Mouse (Mus musculus): ENCODE measurements around the gene Psma6.

The Psma6 gene

DNA sequence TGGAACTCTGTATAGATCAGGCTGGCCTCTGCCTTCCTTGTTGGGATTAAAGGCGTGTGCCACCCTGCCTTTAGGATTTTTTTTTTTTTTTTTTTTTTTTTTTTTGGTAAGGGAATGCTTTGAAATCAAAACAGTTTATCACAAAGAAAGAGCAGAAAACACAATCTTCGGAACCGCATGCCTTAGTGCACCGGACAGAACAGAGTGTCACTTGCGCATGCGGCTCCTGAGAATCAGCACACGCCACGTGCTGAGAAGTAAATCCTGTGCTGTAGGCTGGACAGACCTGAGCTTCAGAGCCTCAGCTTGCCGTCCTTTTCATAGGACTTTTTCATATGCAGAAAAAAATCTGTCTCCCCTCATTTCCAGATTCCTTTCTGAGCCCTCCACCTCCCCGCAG is 54.0 kb downstream of the Psma6 start:
- in situ Hi-C loops (cut with MboI) = no loop called here

GRCm38 (mm10) chr12:55438611-55439137 is 54.7 kb downstream of the Psma6 start:
- in situ Hi-C loops (cut with MboI) = no loop called here

GRCm38 (mm10) chr12:55440416-55440815 is 56.4 kb downstream of the Psma6 start:
- in situ Hi-C loops (cut with MboI) = no loop called here

DNA sequence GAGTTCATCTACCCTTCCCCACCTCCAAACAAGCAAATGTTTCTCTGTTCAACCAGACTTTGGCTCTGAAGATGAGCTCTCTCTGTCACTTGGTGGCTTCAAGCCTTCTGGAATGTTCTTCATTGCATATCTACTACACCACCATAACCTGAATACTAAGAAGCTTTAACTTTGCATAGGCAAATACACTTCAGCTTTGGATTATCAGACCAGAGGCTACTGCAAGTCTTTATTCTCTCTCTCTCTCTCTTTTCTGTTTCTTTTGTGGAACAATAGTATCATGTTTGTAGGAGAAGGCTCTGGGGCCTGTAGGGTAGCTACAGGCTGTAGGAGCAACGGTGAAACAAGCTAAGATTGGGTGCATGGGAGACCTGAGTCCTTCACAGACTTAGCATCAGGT is 58.2 kb downstream of the Psma6 start:
- in situ Hi-C loops (cut with MboI) = no loop called here

DNA sequence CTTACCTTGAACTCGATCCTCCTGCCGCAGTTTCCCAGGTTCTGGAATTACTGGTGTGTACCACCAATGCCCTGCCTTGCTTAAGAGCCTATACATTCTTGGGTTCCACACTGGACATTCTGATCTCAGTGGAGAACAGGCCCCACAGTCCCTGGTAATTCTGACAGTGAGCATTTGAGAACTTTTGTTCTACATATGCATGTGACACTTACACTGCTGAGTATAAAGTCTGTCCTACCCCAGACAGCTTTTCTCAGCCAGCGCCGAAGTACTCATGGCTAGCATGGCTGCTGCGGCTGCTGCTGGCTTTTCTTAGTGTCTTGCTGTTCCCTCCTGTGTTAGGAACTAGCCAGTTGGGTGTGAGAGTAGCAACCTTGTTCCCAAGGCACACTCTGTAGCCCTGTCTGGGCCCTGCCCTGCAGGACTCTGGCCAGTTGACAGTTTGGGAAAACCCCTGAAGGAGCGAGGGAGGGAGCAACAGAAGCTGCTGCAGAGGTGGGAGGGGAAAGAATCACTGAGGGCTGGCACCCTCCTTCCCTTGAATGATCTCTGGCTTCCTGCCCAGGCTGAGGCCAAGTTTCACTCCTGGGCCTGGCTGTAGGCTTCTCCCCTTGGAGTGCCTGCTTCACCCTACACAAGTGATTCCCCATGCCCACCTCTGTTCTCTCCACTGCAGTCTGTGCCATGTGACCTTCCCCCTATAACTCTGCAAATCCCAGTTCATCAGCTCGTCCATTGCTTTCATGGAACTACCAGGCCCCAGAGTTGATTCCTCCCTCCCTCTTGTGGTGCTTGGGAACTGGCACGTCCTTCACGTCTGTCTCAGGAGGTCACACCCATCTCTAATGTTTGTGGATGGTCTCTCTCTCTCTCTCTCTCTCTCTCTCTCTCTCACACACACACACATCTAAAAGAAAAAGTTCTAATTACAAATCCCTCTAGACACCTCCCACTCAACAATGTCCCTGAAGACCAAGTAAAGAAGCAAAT is 59.1 kb downstream of the Psma6 start:
- in situ Hi-C loops (cut with MboI) = no loop called here

GRCm38 (mm10) chr12:55444031-55444451 is 60.0 kb downstream of the Psma6 start:
- in situ Hi-C loops (cut with MboI) = no loop called here

GRCm38 (mm10) chr12:55445583-55445982 is 61.6 kb downstream of the Psma6 start:
- in situ Hi-C loops (cut with MboI) = no loop called here

- in situ Hi-C loops (cut with MboI) = no loop called here
Measured at GRCm38 (mm10) chr12:55446366-55446745, 62.3 kb downstream of the Psma6 start.

GRCm38 (mm10) chr12:55446746-55447395 is 62.8 kb downstream of the Psma6 start:
- in situ Hi-C loops (cut with MboI) = no loop called here

DNA sequence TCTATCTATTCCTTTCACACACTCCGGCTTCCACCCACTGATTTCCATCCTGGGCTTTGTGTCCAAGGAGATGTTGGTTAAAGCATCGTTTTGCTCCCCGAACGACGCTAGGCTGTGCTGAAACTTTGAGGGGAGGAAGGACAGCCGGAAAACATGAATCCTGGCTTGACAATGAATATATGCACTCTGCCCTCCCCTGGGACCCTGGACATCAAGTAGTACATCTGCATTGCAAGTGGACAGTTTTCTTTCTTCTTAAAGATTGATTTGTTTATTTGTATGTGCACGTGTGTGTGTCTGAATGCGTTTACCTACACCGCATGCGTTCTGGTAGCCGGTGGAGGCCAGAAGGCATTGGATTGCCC is 63.4 kb downstream of the Psma6 start:
- in situ Hi-C loops (cut with MboI) = no loop called here

DNA sequence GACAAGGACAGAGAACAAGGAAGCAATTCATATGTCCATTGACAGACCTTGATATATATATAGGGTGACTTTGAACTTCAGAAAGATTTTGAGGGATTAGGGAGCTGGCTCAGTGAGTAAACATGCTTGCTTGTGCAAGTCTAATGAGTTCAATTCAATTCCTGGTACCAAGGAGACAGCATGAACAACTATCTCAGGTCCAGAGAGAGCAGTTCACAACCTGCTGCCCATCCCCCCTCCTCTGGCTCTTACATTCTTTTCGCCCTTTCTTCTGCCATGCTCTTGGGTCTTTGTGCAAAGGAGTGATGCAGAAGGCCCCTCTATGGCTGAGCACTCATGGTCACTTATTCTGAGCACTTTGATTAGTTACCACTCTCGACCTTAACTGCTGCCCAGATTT is 64.4 kb downstream of the Psma6 start:
- in situ Hi-C loops (cut with MboI) = no loop called here

DNA sequence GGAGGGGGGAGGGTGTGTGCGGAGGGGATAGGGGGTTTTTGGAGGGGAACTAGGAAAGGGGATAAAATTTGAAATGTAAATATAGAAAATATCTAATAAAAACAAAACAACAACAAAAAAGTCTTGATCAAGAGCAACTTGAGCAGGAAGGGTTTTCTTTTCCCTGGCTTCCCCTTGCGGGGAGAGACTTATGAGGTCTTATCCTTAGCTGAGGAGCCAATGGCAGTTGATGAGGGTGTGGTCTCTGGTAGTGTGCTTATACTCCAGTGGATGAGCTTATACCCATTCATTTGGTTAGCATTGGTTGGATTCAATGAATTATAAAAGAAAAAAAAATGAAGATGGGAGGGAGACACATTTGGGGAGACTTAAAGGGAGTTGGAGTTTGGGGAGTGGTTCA is 65.0 kb downstream of the Psma6 start:
- in situ Hi-C loops (cut with MboI) = no loop called here

DNA sequence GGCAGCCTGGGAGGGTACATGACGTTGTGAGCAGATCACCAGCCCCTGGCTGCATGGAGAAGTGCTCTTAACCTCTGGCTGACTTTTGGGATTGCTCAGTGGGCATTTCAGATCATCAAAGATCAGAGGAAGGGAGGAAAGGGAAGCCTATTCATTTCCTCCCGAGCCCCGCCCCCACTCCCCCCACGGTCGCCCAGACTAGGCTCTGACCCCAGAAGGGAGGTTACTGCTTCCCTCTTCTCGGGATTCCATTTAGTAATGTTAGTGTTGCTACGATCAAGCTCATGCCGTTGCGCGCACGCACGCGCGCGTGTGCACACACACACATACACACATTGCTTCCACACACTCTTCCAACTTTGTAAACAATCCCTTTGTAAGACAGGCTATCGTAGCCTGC is 66.4 kb downstream of the Psma6 start:
- in situ Hi-C loops (cut with MboI) = no loop called here

DNA sequence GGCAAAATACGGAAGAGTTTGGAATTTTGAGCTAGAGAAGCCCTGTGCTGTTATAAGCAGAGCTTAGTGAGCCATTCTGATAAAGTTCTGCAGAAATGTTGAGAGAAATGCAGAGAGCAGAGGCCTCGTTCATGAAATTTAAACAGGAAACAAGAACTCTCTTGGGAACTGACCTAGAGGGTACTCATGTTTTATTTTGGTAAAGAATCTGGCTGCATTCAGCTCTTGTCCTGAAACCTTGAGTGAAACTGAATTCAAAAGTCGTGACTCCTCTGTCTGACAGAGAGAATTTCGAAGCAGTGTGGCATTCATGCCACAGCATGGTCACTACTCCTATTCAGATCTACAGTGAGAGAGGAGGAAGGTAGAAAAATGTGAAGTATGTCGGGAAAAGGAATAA is 68.8 kb downstream of the Psma6 start:
- in situ Hi-C loops (cut with MboI) = no loop called here

DNA sequence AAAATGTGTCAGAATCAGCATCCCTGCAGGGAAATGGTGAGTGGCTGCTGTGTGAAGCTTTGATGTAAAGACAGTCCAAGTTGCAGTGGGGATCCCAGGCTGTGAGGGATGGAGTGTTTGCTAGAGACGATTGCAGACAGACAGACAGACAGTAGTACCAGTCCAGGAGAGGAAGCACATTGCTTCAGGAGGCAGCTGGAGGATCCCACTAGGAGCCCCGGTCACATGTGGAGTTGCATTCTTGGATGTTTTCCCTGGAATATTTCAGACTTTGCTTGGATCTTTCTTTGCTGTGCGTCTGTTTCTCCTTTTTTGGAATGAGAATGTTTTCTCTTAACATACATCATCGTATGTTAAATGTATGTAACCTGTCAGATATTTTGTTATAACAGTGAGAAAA is 69.9 kb downstream of the Psma6 start:
- in situ Hi-C loops (cut with MboI) = no loop called here

- in situ Hi-C loops (cut with MboI) = no loop called here
Measured at GRCm38 (mm10) chr12:55455206-55455605, 71.2 kb downstream of the Psma6 start.

DNA sequence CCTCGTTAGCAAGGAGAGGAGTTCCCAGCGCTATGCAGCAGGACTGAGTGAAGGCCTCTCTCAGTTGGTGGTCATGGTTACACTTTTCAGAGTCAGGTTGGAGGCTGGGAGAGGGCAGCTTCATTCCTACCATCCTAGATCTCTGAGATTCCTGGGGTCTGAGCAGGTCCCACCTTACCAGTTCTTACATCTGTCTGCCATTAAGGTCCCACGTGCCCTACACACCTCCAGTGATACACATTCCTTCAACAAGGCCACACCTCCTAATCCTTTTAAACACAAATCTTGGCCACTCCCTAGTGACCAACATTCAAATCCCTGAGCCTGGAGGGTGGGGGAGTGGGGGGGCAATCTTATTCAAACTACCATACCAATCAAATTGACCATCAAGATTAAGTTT is 72.1 kb downstream of the Psma6 start:
- in situ Hi-C loops (cut with MboI) = no loop called here

- in situ Hi-C loops (cut with MboI) = no loop called here
Measured at GRCm38 (mm10) chr12:55456893-55457292, 72.9 kb downstream of the Psma6 start.

- in situ Hi-C loops (cut with MboI) = no loop called here
Measured at GRCm38 (mm10) chr12:55459739-55460138, 75.7 kb downstream of the Psma6 start.

DNA sequence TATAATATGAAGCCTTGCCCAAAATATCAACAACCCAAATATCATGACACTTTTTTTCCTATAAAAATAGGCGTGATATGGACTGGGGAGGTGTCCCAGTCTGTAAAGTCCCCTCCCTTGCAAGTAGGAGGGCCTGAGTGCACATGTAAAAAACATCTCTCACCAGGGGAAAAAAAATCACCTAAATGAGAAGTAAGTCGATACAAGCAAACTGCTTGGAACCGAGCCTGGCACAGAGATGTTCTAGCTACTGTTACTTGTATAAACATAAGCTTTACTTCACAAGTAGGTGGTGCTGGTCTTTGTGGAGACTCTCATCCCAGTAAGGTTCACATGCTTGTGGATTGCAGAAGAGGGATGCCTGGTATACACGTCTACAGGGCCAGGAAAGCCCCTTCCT is 76.9 kb downstream of the Psma6 start:
- in situ Hi-C loops (cut with MboI) = no loop called here

DNA sequence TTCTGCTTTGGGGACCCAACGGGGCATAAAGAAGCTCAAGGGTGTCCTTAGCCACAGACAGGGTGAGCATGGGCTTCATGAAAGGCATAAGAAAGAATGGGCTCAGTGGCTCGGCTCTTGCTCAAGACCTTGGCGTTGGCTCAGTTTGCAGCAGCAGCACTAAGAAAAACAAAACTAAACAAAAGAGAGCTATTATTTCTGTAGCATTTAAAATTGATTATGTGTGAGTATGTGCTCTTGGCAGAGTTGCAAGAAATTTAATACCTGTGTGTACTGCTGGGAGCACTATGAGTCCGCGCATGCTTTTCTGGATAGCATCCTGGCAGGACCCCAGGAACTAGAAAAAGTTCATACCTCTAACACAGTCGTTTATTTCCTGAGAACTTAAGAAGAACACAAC is 77.7 kb downstream of the Psma6 start:
- in situ Hi-C loops (cut with MboI) = no loop called here

- in situ Hi-C loops (cut with MboI) = no loop called here
Measured at GRCm38 (mm10) chr12:55462456-55462855, 78.4 kb downstream of the Psma6 start.

DNA sequence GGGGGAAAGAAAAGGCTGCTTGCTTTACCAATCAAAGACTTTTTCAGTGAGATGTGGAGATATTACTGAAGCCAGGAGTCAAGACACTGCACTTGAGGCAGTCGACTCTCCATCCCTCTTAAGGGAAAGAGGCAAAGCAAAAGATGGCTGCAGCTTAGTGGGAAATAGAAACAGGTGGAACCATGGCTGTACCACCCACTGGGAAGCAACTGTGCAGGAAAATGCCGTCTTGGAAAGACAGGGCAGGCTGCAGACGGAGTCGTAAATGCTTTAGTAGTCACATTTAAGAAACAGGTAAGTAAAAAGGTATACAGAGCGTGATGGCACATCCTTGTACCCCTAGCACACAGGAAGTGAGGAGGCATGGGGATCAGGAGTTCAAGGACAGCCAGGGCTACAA is 79.1 kb downstream of the Psma6 start:
- in situ Hi-C loops (cut with MboI) = no loop called here

Measured in mature B cell (primary cell).